Mouse (Mus musculus) hindbrain, embryonic 11.5 days (tissue): ENCODE results near the gene Madd. TPM values are rescaled to one million over a fixed set of nuclear protein-coding genes. Genes with fewer than 3 reads are reported as not detected.

Experiments
- ATAC-seq: fragments of 200-750 bp; cut with Nextera tagmentation; 2 replicates; pipeline ENCODE4 v1.8.0; 2017; ENCODE audit warnings: mild to moderate bottlenecking, moderate TSS enrichment, moderate library complexity; ENCODE audit not compliant: low FRiP score
- DNase-seq: peaks from one replicate; pipeline ENCODE4 v3.0.0-alpha.2; 2015; ENCODE audit warnings: low spot score
- H3K27ac ChIP-seq: fragments of 300-500 bp; sonication (generic); 2 replicates; pipeline ENCODE4 v1.5.1; 2014; ENCODE audit warnings: mild to moderate bottlenecking, low read depth, low read length
- H3K27me3 ChIP-seq: fragments of 300-500 bp; sonication (generic); 2 replicates; pipeline ENCODE4 v1.6.1; 2014; ENCODE audit warnings: mild to moderate bottlenecking, low read length, moderate library complexity, mixed read lengths; ENCODE audit not compliant: control insufficient read depth, insufficient read depth
- H3K36me3 ChIP-seq: fragments of 300-500 bp; sonication (generic); 2 replicates; pipeline ENCODE4 v1.6.1; 2014; ENCODE audit warnings: mild to moderate bottlenecking, low read length, moderate library complexity, mixed read lengths; ENCODE audit not compliant: control insufficient read depth, insufficient read depth
- H3K4me1 ChIP-seq: fragments of 300-500 bp; sonication (generic); replicated peaks from 2 replicates; pipeline ENCODE4 v1.6.1; 2014; ENCODE audit warnings: low read length, mixed read lengths; ENCODE audit not compliant: control insufficient read depth, insufficient read depth
- H3K4me2 ChIP-seq: fragments of 300-500 bp; sonication (generic); replicated peaks from 2 replicates; pipeline ENCODE4 v1.6.1; 2014; ENCODE audit warnings: mild to moderate bottlenecking, low read depth, low read length
- H3K4me3 ChIP-seq: fragments of 300-500 bp; sonication (generic); 2 replicates; pipeline ENCODE4 v1.5.1; 2014; ENCODE audit warnings: low read depth, low read length
- H3K9ac ChIP-seq: fragments of 300-500 bp; sonication (generic); 2 replicates; pipeline ENCODE4 v1.6.1; 2014; ENCODE audit warnings: low read depth, low read length
- H3K9me3 ChIP-seq: fragments of 300-500 bp; sonication (generic); 2 replicates; pipeline ENCODE4 v1.6.1; 2016; ENCODE audit warnings: low read length; ENCODE audit not compliant: control insufficient read depth
- WGBS: fragments of 180-500 bp; shearing (Covaris S2); extraction: QIAGEN DNeasy Blood & Tissue Kit; methylation state at CpG from one replicate; pipeline ENCODE4 v1.1.7; 2014; 5-methylcytosine and 5-hydroxymethylcytosine counted together
- polyA plus RNA-seq: library from polyadenylated mRNA; unstranded; fragments of >200 nt; fragmentation: Nextera tagmentation; extraction: Ambion mirVana; gene quantifications from 2 replicates; pipeline ENCODE4 v1.2.1, GENCODE M21; 2014

Gene Madd
- polyA plus RNA-seq, 1 experiment from 2014 or later = 23.7 TPM

- ATAC-seq (no peak), DNase-seq (no peak)
- H3K4me3 ChIP-seq = no peak overlapping the region
- no peaks in the 10 kb centered on the region for H3K4me1 ChIP-seq
- H3K4me2 ChIP-seq = no peak overlapping the region
- H3K27me3 ChIP-seq = no peaks in the 10 kb centered on the region
- H3K27ac ChIP-seq = no peak overlapping the region
- no peaks in the 10 kb centered on the region for H3K9me3 ChIP-seq
- no peak overlapping the region for H3K9ac ChIP-seq
- H3K36me3 ChIP-seq = no peaks in the 10 kb centered on the region
- WGBS = 88% methylated on average over 9 of the region's 9 CpGs
These were observed 94.7 kb downstream of the Madd start for GRCm38 (mm10) chr2:91088987-91089386.

DNA sequence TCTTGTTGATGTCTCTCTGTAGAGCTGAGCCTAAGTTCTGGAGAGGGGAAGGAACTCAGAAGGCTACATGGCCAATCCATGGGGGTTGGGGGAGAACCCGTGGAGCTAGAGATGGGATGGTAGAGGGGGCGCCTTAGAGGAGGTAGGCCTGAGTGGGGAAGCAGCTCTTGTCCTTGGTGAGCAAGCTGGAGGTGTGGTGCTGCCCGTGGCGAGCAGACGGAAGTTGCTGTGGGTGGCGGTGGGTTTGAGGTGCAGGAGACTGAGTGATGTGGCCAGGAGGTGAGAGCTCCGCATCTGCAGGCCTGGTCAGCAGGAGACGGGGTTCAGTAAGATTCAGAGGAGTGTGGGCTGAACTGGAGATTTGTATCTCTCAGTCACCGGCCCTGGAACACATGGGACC lies 96.2 kb downstream of the Madd start:
- ATAC-seq = no peak
- Histone ChIP-seq H3K27ac (no peak overlapping the region), H3K4me1 (no peaks in the 10 kb centered on the region), H3K4me3 (no peak overlapping the region), H3K9me3 (no peaks in the 10 kb centered on the region), H3K4me2 (no peak overlapping the region), H3K36me3 (no peaks in the 10 kb centered on the region), H3K9ac (no peak overlapping the region), H3K27me3 (no peaks in the 10 kb centered on the region)
- 91% methylated on average over 9 of the region's 9 CpGs for WGBS
- DNase-seq = no peak

Other genes starting within 250 kb of the Madd start
- 78.8 and 90.2 TPM in 2 replicates for gene Celf1, start 243.5 kb downstream of the Madd start, polyA plus RNA-seq
- gene Rapsn, start 148.2 kb downstream of the Madd start, polyA plus RNA-seq = 0.60 and 1.4 TPM in 2 replicates
- 376 and 394 TPM in 2 replicates for gene Psmc3, start 129.8 kb downstream of the Madd start, polyA plus RNA-seq
- gene Slc39a13, start 113.4 kb downstream of the Madd start, polyA plus RNA-seq = 16.4 and 17.9 TPM in 2 replicates
- gene Spi1, start 101.4 kb downstream of the Madd start, polyA plus RNA-seq = 2.6 and 3.0 TPM in 2 replicates
- gene Mybpc3, start 65.7 kb downstream of the Madd start, polyA plus RNA-seq = not detected in 2 replicates
- gene Nr1h3, start 19.0 kb upstream of the Madd start, polyA plus RNA-seq = 0.89 and 1.2 TPM in 2 replicates
- gene Acp2, start 19.0 kb upstream of the Madd start, polyA plus RNA-seq = 35.6 and 38.6 TPM in 2 replicates
- 6.2 and 8.6 TPM in 2 replicates for gene Ddb2, start 53.1 kb upstream of the Madd start, polyA plus RNA-seq
- gene Pacsin3, start 72.1 kb upstream of the Madd start, polyA plus RNA-seq = 16.4 and 17.3 TPM in 2 replicates
- 66.1 and 78.9 TPM in 2 replicates for gene Arfgap2, start 81.1 kb upstream of the Madd start, polyA plus RNA-seq